Mouse (Mus musculus) CH12.LX (cell line): ENCODE results near the gene Ccng2.

Experiments
- CTCF ChIP-seq, 2 experiments: IDR thresholded peaks in 1 of 2; conservative IDR thresholded peaks in 1 of 2; 2 replicates each; pipeline ENCODE4 v1.5.1; 2011 to 2012; ENCODE audit warnings: low read depth in 2 of 2, low read length in 2 of 2, improper control_type of control experiment in 1 of 2, inconsistent platforms in 1 of 2, mild to moderate bottlenecking in 1 of 2, moderate library complexity in 1 of 2
- EP300 ChIP-seq: IDR thresholded peaks from 2 replicates; pipeline ENCODE4 v1.6.1; 2011; ENCODE audit warnings: low read length, improper control_type of control experiment
- HCFC1 ChIP-seq: IDR thresholded peaks from 2 replicates; pipeline ENCODE4 v1.6.1; 2012; ENCODE audit warnings: low read depth, mild to moderate bottlenecking, inconsistent platforms, low read length, improper control_type of control experiment
- MAX ChIP-seq: IDR thresholded peaks from 2 replicates; pipeline ENCODE4 v1.6.1; 2011; ENCODE audit warnings: low read length, improper control_type of control experiment
- MAZ ChIP-seq: IDR thresholded peaks from 2 replicates; pipeline ENCODE4 v1.6.1; 2012; ENCODE audit warnings: low read depth, mild to moderate bottlenecking, inconsistent platforms, low read length, improper control_type of control experiment, moderate library complexity
- POLR2A ChIP-seq: IDR thresholded peaks from 2 replicates; pipeline ENCODE4 v1.6.1; 2011; ENCODE audit warnings: low read depth, mild to moderate bottlenecking, improper control_type of control experiment, low read length

DNA sequence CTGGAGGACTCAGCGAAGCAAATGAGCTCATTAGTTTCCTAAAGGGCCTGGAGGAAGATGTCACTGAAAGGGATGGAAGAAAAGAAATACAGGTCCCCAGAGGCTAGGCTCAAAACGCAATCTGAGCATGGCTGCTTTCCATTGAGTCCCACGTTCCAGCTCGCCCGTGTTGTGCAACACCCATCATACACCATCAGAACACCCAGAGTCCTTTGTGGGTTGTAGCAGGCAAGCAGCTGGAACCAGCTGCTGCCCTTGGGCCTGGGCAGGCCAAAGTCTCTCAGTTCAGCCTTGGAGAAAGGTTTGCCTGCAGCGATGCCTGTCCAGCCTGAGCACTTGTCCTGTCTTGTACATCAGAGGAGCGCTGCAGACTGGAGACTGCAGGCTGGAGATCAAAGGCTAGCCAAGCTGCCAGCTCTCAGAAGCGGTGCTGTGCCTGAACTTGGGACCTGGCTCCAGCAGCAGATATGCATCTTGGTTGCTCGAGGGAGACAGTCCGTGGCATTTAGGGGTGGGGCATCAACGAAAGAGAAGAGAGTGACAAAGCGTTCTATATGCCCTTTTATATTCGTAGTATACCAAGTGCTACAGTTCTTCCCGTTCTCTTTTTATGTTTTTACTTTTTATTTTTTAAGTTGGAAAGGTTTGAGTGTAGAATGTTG is 15.5 kb downstream of the Ccng2 start:
- no peak for TF ChIP-seq CTCF (conservative IDR thresholded peaks at IDR 0.05 in 1 of 2, IDR thresholded peaks at IDR 0.05 in 1 of 2; ENCODE audit: low read depth in 2 of 2, low read length in 2 of 2)
- no peak for TF ChIP-seq HCFC1
- TF ChIP-seq POLR2A = no peak
- no peak for TF ChIP-seq EP300
- TF ChIP-seq MAX = no peak
- TF ChIP-seq MAZ = no peak
